Mouse (Mus musculus): ENCODE data around the gene Vat1l. TPM values are rescaled to one million over a fixed set of nuclear protein-coding genes. Genes with fewer than 3 reads are reported as not detected.

The Vat1l gene
- polyA plus RNA-seq, 2 experiments: 0.01 TPM; not detected in 1

GRCm38 (mm10) chr8:114314669-114315325 is 109.4 kb downstream of the Vat1l start:
- Histone ChIP-seq H3K9ac (replicated peaks) (no peak overlapping the region), H3K27me3 (ENCODE audit: control insufficient read depth, insufficient read depth, low read length) (no peaks in the 10 kb centered on the region), H3K4me2 (ENCODE audit: low read depth) (no peak overlapping the region), H3K27ac (no peak overlapping the region), H3K4me1 (replicated peaks; ENCODE audit: control insufficient read depth in 2 of 2, insufficient read depth in 2 of 2, low read length in 1 of 2) (no peaks in the 10 kb centered on the region), H3K4me3 (ENCODE audit: insufficient read depth in 1 of 2, low read depth in 2 of 2, low read length in 2 of 2) (no peak overlapping the region), H3K36me3 (replicated peaks; ENCODE audit: control insufficient read depth, insufficient read depth, low read depth) (no peaks in the 10 kb centered on the region), H3K9me3 (ENCODE audit: control insufficient read depth, low read length) (peaks cover 2% of the 10 kb centered on the region; the same call in 1 of the 2 replicates)
- WGBS (ENCODE audit: insufficient replicate concordance): 43% methylated on average over 5 of the region's 5 CpGs
- TF ChIP-seq CTCF (IDR thresholded peaks at IDR 0.05; ENCODE audit: low read depth): no peak
- no peak for TF ChIP-seq EP300 (IDR thresholded peaks at IDR 0.05; ENCODE audit: low read depth)
- DNase-seq (ENCODE audit: low read depth in 3 of 3, low spot score in 3 of 3) (no peak), ATAC-seq (ENCODE audit: insufficient read depth) (no peak)

GRCm38 (mm10) chr8:114318161-114318560 is 112.7 kb downstream of the Vat1l start:
- Histone ChIP-seq H3K36me3 (replicated peaks; ENCODE audit: control insufficient read depth, insufficient read depth, low read depth) (no peaks in the 10 kb centered on the region), H3K27me3 (ENCODE audit: control insufficient read depth, insufficient read depth, low read length) (no peaks in the 10 kb centered on the region), H3K4me2 (ENCODE audit: low read depth) (no peak overlapping the region), H3K4me3 (ENCODE audit: insufficient read depth in 1 of 2, low read depth in 2 of 2, low read length in 2 of 2) (no peak overlapping the region), H3K9me3 (ENCODE audit: control insufficient read depth, low read length) (no peaks in the 10 kb centered on the region), H3K9ac (replicated peaks) (no peak overlapping the region), H3K27ac (no peak overlapping the region), H3K4me1 (replicated peaks; ENCODE audit: control insufficient read depth in 2 of 2, insufficient read depth in 2 of 2, low read length in 1 of 2) (no peaks in the 10 kb centered on the region)
- TF ChIP-seq EP300 (IDR thresholded peaks at IDR 0.05; ENCODE audit: low read depth): no peak
- TF ChIP-seq CTCF (IDR thresholded peaks at IDR 0.05; ENCODE audit: low read depth): no peak
- ATAC-seq (ENCODE audit: insufficient read depth): no peak
- DNase-seq (ENCODE audit: low read depth in 3 of 3, low spot score in 3 of 3): no peak
- 67% methylated on average over 4 of the region's 4 CpGs for WGBS (ENCODE audit: insufficient replicate concordance)

- WGBS (ENCODE audit: insufficient replicate concordance): 56% methylated on average over 2 of the region's 2 CpGs
- ATAC-seq (ENCODE audit: insufficient read depth): no peak
- H3K9ac ChIP-seq (replicated peaks): no peak overlapping the region
These were observed 116.7 kb downstream of the Vat1l start for GRCm38 (mm10) chr8:114322096-114322495.

GRCm38 (mm10) chr8:114331928-114332327 is 126.5 kb downstream of the Vat1l start:
- H3K9me3 ChIP-seq (ENCODE audit: control insufficient read depth, low read length): no peaks in the 10 kb centered on the region
- no peak for TF ChIP-seq CTCF (IDR thresholded peaks at IDR 0.05; ENCODE audit: low read depth)
- TF ChIP-seq EP300 (IDR thresholded peaks at IDR 0.05; ENCODE audit: low read depth): no peak
- H3K27ac ChIP-seq: no peak overlapping the region
- no peak overlapping the region for H3K4me3 ChIP-seq (ENCODE audit: insufficient read depth in 1 of 2, low read depth in 2 of 2, low read length in 2 of 2)
- no peak overlapping the region for H3K4me2 ChIP-seq (ENCODE audit: low read depth)
- no peaks in the 10 kb centered on the region for H3K4me1 ChIP-seq (replicated peaks; ENCODE audit: control insufficient read depth in 2 of 2, insufficient read depth in 2 of 2, low read length in 1 of 2)
- H3K36me3 ChIP-seq (replicated peaks; ENCODE audit: control insufficient read depth, insufficient read depth, low read depth): no peaks in the 10 kb centered on the region
- 65% methylated on average over 5 of the region's 5 CpGs for WGBS (ENCODE audit: insufficient replicate concordance)
- DNase-seq (ENCODE audit: low read depth in 3 of 3, low spot score in 3 of 3): no peak
- H3K27me3 ChIP-seq (ENCODE audit: control insufficient read depth, insufficient read depth, low read length): no peaks in the 10 kb centered on the region
- no peak overlapping the region for H3K9ac ChIP-seq (replicated peaks)
- ATAC-seq (ENCODE audit: insufficient read depth): no peak

More at GRCm38 (mm10) chr8:114322096-114322495, 116.7 kb downstream of the Vat1l start:
- no peak for DNase-seq (ENCODE audit: low read depth in 3 of 3, low spot score in 3 of 3)
- Histone ChIP-seq H3K36me3 (replicated peaks; ENCODE audit: control insufficient read depth, insufficient read depth, low read depth) (no peaks in the 10 kb centered on the region), H3K27me3 (ENCODE audit: control insufficient read depth, insufficient read depth, low read length) (no peaks in the 10 kb centered on the region), H3K27ac (no peak overlapping the region), H3K4me2 (ENCODE audit: low read depth) (no peak overlapping the region), H3K9me3 (ENCODE audit: control insufficient read depth, low read length) (no peaks in the 10 kb centered on the region), H3K4me1 (replicated peaks; ENCODE audit: control insufficient read depth in 2 of 2, insufficient read depth in 2 of 2, low read length in 1 of 2) (no peaks in the 10 kb centered on the region), H3K4me3 (ENCODE audit: insufficient read depth in 1 of 2, low read depth in 2 of 2, low read length in 2 of 2) (no peak overlapping the region)
- TF ChIP-seq CTCF (IDR thresholded peaks at IDR 0.05; ENCODE audit: low read depth) (no peak), EP300 (IDR thresholded peaks at IDR 0.05; ENCODE audit: low read depth) (no peak)

GRCm38 (mm10) chr8:114332949-114333348 is 127.5 kb downstream of the Vat1l start:
- ATAC-seq (ENCODE audit: insufficient read depth) (no peak), DNase-seq (ENCODE audit: low read depth in 3 of 3, low spot score in 3 of 3) (no peak)
- TF ChIP-seq CTCF (IDR thresholded peaks at IDR 0.05; ENCODE audit: low read depth) (no peak), EP300 (IDR thresholded peaks at IDR 0.05; ENCODE audit: low read depth) (no peak)
- H3K4me2 ChIP-seq (ENCODE audit: low read depth): no peak overlapping the region
- H3K9me3 ChIP-seq (ENCODE audit: control insufficient read depth, low read length): no peaks in the 10 kb centered on the region
- 39% methylated on average over 4 of the region's 4 CpGs for WGBS (ENCODE audit: insufficient replicate concordance)
- no peak overlapping the region for H3K4me3 ChIP-seq (ENCODE audit: insufficient read depth in 1 of 2, low read depth in 2 of 2, low read length in 2 of 2)
- H3K27me3 ChIP-seq (ENCODE audit: control insufficient read depth, insufficient read depth, low read length): no peaks in the 10 kb centered on the region
- H3K9ac ChIP-seq (replicated peaks): no peak overlapping the region
- no peaks in the 10 kb centered on the region for H3K36me3 ChIP-seq (replicated peaks; ENCODE audit: control insufficient read depth, insufficient read depth, low read depth)
- no peak overlapping the region for H3K27ac ChIP-seq
- no peaks in the 10 kb centered on the region for H3K4me1 ChIP-seq (replicated peaks; ENCODE audit: control insufficient read depth in 2 of 2, insufficient read depth in 2 of 2, low read length in 1 of 2)
